Mouse (Mus musculus) left cerebral cortex, adult 18-20 months (tissue): Measurements from ENCODE around the gene Ston2. TPM values are rescaled to one million over a fixed set of nuclear protein-coding genes. Genes with fewer than 3 reads are reported as not detected.

Source experiments
- DNase-seq, 2 experiments: peaks; one replicate each; pipeline ENCODE4 v3.0.0; 2021 to 2022; ENCODE audit warnings: low spot score in 2 of 2, mixed read lengths in 1 of 2
- long read RNA-seq, 2 experiments: library from polyadenylated mRNA; stranded (forward); transcript quantifications; one replicate each; pipeline ENCODE4 v2.0.0; 2021
- total RNA-seq, 2 experiments: library from RNA; stranded (reverse); gene quantifications; 2 replicates each; pipeline ENCODE4 v1.2.3; 2021

Gene Ston2
- 10 to 100 TPM; 18.0 to 18.8 TPM for total RNA-seq
- long read RNA-seq, experiment 1, partial matches to known transcripts: 0 of 2 reads
- long read RNA-seq, experiment 1, other reads (novel, unspliced or antisense): 2 of 2 reads
- long read RNA-seq, experiment 2: 0 reads

- no peak for DNase-seq
Measured at GRCm38 (mm10) chr12:91787959-91788437, at the start of gene Ston2. Ston2 (minus strand) TSS chr12:91788387.

DNA sequence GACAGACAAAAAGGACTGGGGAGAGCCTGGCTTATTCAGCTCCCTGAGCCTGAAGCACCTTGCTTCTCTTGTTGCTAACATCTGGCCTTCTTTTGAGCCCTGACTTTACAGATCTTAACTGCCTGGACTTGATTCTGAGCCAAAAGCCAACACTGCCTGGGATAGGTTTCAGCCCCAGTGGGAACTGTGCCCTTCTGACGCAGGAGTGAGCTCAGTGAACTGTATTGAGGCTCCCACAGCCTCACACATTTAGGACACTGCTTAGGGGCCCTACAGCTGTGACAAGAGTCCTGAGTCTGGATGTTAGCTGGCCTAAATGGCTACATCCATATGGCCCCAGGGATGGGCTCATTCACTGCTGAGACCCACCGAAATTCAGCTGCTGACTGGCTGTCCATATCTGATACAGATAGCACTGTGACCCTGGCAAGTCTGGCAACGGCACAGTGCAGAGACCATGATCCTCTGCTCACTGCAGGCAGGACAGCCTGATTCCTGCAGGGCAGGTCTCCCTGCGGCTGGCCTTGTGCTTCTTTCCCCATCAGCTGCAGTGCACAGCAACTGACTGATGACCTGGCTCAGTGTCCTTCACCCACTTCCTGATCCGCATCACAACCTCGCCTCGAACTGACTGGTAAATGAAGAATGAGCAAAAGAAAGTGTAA is 49.3 kb upstream of the Ston2 start:
- no peak for DNase-seq

DNA sequence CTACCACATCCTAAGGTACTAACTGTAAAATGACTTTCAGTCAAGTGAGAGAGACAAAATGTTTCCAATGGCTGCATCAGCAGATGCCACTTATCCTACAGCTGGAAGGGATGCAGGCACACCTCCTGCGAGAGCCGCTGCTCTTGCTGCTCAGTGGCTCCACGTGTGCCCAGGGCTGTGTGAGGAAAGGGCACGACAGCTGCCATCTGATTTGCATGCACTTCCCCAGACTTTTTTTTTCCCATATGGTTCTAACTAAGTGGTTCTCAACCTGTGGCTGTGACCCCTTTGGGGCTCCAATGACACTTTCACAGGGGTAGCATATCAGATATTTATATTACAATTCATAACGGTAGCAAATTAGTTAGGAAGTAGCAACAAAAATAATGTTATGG is 45.7 kb upstream of the Ston2 start:
- no peak for DNase-seq

DNA sequence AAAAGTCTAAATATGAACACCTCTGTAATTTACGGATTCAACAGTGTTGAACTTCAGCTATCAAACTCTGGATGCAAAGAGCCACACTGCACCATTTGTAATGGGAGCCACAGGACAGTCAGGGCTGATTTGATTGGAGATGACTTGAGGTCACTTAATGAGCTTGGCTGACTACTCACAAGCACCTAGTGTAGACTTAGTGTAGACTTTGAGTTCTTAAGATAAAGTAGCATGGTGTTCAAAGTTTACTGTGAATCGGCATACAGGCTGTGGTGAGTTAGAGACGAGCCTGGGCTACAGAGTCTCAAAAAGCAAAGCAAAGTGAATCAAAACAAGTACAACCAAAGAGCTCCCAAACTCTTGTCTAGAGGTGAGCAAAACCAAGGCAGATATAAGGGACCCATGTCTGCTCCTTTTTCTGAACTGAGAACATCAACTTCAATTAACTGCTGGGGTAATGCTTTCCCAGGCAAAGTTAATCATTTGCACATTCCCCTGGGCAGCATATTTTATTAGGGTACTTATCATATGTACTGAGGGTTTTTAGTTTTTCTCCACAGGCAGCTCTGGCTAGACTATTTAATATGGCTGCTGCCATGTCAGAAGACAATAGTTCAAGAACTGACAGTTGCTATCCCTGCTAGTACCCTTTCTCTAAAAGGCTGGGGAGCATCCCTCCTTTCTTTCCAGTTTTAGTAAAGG is 45.2 kb upstream of the Ston2 start:
- DNase-seq: no peak

DNA sequence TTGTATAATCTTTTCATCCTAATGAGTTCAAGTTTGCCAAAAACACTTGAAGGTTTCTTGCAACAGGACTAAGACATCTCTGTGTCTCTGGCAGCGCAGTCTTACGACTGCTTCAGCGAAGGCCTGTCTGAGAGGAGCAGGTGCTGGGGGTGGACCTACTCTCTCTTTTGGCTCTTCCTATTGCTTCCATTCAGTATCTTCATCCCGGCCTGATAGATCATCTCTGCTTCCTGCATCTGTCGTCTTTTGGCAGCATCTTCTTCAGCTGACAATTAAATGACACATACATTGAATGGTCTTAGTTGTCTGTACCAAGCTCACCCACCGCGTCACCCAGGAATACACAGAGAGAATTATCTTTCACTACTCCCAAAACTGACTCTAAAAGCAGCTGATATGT is 43.2 kb upstream of the Ston2 start:
- DNase-seq: no peak

DNA sequence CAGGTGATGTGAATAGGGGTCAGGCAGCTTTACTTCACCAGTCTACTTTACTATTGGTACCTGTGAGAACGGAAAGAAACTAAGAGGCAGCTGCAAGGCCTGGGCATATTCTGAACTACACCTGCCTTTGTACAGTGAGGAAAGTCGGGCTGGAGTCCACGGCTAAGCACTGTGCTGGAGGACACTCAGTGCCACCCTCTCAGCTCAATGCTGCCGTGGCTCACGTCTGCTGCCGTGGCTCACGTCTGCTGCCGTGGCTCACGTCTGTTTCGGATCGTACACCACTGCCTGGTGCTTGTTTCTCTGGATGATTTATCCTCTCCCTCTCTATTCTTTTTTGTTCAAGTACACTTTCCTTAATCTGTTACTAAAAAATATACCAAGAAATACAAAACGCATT is 32.3 kb upstream of the Ston2 start:
- no peak for DNase-seq

- no peak for DNase-seq
Measured at GRCm38 (mm10) chr12:91818726-91819125, 30.5 kb upstream of the Ston2 start.

- peak; percentile 51 to 58 for DNase-seq
Measured at GRCm38 (mm10) chr12:91815990-91816389, 27.8 kb upstream of the Ston2 start.

GRCm38 (mm10) chr12:91815552-91815951 is 27.4 kb upstream of the Ston2 start:
- no peak for DNase-seq

DNA sequence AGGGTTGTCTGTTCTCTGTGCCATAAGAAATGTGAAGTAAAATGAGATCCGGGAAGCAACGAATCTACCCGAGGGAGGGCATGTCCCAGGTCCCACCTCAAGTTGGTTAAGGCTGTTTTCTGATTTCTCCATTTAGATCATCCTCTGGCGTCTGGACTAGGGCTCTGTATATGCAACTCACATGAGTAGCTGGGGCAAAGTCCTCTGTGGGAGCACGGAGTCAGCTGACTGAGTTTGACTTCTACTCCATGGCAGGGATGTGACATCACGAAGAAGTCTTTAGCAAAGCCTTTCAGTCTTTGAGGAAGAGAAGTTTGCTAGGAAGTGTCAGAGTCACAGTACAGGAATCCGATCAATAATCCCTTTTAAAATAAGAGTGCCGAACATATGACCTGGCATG is 20.7 kb upstream of the Ston2 start:
- no peak for DNase-seq

GRCm38 (mm10) chr12:91807761-91808160 is 19.6 kb upstream of the Ston2 start:
- no peak for DNase-seq

GRCm38 (mm10) chr12:91807095-91807494 is 18.9 kb upstream of the Ston2 start:
- DNase-seq: no peak

DNA sequence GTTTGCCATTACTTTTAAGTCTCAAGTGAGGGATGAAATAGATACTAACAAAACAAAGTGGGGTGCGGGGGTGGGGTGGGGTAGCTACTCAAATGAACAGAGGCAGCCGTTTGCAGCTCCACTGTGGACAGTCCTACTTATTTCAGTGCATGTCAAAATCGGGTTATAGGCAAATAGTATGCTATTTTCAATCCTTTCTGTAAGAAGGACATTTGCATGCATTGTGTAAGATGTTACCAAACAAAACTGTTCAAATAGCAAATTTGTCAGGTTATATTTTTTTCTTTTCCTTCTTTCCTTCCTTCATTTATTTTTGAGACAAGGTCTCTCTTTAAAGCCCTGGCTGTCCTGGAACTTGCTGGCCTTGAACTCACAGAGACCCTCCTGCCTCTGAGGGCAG is 16.1 kb upstream of the Ston2 start:
- no peak for DNase-seq

- DNase-seq: peak; percentile 22 to 60
Measured at GRCm38 (mm10) chr12:91803207-91803932, 15.2 kb upstream of the Ston2 start.

DNA sequence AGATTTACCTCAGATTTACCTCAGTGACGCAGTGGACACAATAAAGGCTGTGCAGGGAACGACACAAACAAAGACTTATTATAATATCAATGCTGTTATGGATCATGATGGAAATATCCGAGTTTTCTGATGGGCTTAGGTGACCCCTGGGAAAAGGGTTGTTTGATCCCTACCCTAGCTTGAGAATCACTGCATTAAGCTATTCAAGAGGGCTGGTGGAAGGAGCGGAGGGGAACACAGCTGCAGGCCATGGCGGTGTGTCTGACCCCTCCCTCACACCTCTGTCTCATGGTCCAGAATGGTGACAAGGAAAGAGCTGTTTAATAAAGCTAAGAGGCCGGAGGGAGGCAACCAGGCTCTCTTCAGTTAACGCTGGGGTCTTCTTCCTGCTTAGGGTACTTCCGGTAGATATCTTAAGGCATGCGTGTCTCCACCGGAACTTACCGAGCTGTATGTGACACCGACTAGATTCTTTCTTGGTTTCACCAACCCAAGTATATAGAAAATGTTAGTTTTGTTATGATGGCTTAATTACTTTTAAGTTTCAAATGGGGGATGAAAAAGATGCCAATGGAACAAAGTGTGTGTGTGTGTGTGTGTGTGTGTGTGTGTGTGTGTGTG is 14.5 kb upstream of the Ston2 start:
- DNase-seq: no peak

DNA sequence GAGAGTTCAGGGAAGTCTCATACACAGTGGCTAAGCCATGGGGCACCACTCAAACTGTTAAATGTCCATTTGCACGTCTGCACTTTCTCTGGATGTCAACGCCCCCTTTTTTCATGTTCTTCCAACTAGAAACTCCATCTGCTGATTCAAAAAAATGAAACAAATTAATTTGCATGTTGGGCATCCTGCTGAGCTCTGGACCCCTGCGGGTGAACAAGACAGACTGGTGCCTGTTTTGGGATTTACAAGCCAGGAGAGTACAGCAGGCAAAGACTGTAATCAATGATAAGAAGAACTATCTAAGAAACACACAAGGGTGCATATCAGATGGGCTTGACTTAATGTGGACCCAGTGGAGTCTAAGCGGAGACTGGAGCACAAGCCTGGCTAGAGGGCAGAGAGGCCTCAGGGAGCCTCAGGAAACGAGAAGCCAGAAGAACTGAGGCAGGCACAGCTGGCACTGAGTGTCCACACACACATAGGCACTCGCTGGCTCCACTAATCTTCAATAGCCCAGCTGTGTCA is 12.7 kb upstream of the Ston2 start:
- no peak for DNase-seq

- DNase-seq: no peak
Measured at GRCm38 (mm10) chr12:91799821-91800335, 11.7 kb upstream of the Ston2 start.

DNA sequence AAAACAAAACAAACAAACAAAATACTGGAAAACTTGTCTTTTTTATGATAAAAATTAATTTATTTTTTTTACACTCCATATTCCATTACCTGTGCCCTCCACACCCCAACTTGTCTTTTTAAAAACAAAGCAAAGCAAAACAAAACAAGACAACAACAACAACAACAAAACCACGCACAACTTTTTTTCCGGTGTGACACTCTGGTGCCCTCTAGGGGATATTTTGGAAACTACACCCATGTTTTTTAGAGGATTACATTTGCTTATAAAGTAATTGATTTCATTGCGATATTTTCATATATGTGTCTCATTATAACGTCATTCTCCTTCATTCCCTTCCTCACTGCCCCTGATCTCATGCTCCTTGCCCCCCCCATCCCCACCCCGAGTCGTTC is 11.2 kb upstream of the Ston2 start:
- peak in 1 of 2 experiments; percentile 31 for DNase-seq

DNA sequence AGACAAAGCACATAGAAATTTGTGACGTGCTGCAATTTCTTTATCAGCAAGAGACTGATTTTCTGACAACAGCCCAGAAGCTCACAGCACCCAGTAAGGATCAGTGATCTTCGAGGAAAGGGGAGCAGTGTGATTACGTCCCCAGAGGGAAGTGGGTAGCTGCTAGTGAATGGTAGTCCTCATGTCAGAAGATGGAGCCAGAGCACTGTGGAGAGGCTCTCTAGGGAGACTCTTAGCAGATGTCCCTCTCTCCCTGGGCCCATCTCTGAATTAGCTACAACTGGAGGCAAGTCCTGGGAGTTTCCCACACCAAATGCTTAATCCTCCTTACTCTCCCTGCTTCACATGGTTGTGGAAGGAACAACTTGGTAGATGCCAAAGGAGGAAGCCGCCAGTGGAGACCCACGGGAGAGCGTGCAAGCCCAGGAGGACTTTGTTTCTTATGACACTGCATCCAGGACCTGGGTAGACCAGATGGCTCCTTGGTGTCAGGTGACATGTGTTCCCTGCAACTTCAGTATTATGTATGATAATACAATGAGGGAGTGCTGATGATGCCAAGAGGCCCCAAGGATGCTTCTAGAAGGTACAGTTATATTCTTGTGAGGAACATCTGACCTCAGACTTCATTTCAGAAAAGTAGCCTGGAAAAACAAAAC is 10.7 kb upstream of the Ston2 start:
- no peak for DNase-seq

DNA sequence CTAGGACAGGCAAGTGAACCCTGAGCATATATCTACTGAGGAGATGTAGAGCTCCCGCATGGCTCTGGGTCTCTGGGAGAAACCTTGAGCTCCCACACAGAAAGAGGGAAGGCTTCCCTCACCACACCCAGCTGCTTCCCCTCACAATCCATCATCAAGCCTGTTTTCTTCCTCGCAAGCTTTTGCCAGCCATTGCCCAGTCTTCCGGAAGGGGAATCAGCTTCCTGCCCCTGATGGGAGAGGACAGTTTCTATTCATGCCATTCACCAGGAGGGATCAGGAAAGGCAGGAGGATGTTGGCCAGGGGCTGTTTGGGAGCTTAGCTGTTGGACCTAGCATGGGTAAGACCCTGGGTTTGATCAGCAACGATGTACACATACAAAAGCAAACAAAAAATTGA is 8.6 kb upstream of the Ston2 start:
- DNase-seq: no peak
